Mouse (Mus musculus): ENCODE measurements around the gene Ckmt1. TPM values are rescaled to one million over a fixed set of nuclear protein-coding genes. Genes with fewer than 3 reads are reported as not detected.

Gene Ckmt1
- polyA plus RNA-seq, 1 experiment: 0.23 TPM

DNA sequence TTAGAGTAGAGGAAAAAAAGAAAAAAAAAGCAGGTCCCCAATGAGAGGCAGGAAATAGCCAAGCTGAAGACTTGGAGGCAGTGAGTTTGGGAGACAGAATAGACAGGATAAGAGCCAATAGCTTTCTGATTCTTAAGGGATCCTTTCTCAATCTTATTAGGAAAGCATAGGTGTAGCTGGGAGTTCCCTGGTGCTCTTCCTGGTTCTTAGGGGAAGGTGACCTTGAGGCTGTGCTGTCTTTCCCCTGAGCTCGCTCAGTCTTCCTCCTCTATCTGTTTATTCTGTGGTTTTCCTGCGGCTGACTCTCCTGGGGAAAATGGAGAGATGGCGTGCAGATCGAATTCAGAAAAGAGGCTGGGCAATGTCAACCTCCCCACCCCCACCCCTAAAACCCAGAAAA lies 447 bp downstream of the Ckmt1 start:
- TF ChIP-seq CTCF (IDR thresholded peaks at IDR 0.05; ENCODE audit: control insufficient read depth, insufficient read depth, insufficient read length): no peak
- TF ChIP-seq MAX (IDR thresholded peaks at IDR 0.05): no peak
- TF ChIP-seq CEBPB (IDR thresholded peaks at IDR 0.05; ENCODE audit: low read depth): no peak
- no peak for TF ChIP-seq USF1 (IDR thresholded peaks at IDR 0.05; ENCODE audit: low read depth)
- no peak for TF ChIP-seq MYOD1 (IDR thresholded peaks at IDR 0.05; ENCODE audit: control insufficient read depth, insufficient read length, low read depth)
- no peak for TF ChIP-seq FOSL1 (IDR thresholded peaks at IDR 0.05; ENCODE audit: insufficient read depth, low read length, poor library complexity, severe bottlenecking)
- TF ChIP-seq MYOG (IDR thresholded peaks at IDR 0.05; ENCODE audit: control insufficient read depth, extremely low read depth, insufficient read length): no peak
- Histone ChIP-seq H3K27me3 (ENCODE audit: control insufficient read depth, insufficient read depth, insufficient read length) (peaks cover 38% of the 10 kb centered on the region), H3K79me3 (ENCODE audit: low read depth) (no peaks in the 10 kb centered on the region), H3K79me2 (ENCODE audit: control insufficient read depth, insufficient read depth) (no peaks in the 10 kb centered on the region), H3K4me3 (ENCODE audit: insufficient read depth, poor library complexity, severe bottlenecking) (no peak overlapping the region), H3ac (ENCODE audit: control insufficient read depth, insufficient read length, low read depth) (no peak overlapping the region), H3K36me3 (ENCODE audit: control insufficient read depth, insufficient read depth) (no peaks in the 10 kb centered on the region)

DNA sequence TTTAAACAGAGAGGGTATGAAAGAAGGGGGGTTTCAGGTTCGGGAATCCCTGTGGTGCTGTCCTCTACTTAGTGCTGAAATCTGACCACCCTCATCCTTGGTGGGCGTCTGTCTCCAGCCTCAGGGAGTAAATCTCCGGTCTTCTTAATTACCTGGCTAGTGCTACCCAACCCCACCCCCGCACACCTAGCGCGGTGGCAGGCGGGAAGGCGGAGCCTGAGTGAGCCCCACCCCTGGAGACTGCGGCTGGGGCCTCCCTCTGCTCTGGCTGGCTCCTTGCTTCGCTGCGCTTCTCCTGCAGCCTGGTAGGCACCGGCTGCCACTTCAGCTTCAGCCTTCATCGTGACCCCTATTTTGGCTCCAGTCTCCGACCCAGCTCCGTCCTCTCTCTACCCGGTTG lies 867 bp downstream of the Ckmt1 start:
- H3ac ChIP-seq (ENCODE audit: control insufficient read depth, insufficient read length, low read depth): no peak overlapping the region
- H3K36me3 ChIP-seq (ENCODE audit: control insufficient read depth, insufficient read depth): no peaks in the 10 kb centered on the region
- H3K27me3 ChIP-seq (ENCODE audit: control insufficient read depth, insufficient read depth, insufficient read length): peaks cover 42% of the 10 kb centered on the region
- H3K79me3 ChIP-seq (ENCODE audit: low read depth): no peaks in the 10 kb centered on the region
- H3K4me3 ChIP-seq (ENCODE audit: insufficient read depth, poor library complexity, severe bottlenecking): no peak overlapping the region
- H3K79me2 ChIP-seq (ENCODE audit: control insufficient read depth, insufficient read depth): no peaks in the 10 kb centered on the region
- TF ChIP-seq CEBPB (IDR thresholded peaks at IDR 0.05; ENCODE audit: low read depth): no peak

DNA sequence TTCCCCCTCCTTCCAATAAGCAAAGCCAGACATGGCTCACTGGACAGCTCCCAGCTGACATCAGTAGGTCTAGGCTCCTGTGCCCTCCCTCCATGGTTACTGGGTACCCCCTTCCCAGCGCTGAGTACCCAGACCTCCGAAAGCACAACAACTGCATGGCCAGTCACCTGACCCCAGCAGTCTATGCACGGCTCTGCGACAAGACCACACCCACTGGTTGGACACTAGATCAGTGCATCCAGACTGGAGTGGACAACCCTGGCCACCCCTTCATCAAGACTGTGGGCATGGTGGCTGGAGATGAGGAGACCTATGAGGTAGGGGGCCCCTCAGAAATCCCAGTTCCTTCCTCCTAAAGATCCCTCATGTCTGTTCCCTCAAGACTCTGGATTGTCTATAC lies 1.9 kb downstream of the Ckmt1 start:
- TF ChIP-seq CEBPB (IDR thresholded peaks at IDR 0.05; ENCODE audit: low read depth) (no peak), USF1 (IDR thresholded peaks at IDR 0.05; ENCODE audit: low read depth) (no peak), FOSL1 (IDR thresholded peaks at IDR 0.05; ENCODE audit: insufficient read depth, low read length, poor library complexity, severe bottlenecking) (no peak), MYOD1 (IDR thresholded peaks at IDR 0.05; ENCODE audit: control insufficient read depth, insufficient read length, low read depth) (no peak), CTCF (IDR thresholded peaks at IDR 0.05; ENCODE audit: control insufficient read depth, insufficient read depth, insufficient read length) (no peak), MAX (IDR thresholded peaks at IDR 0.05) (no peak), MYOG (IDR thresholded peaks at IDR 0.05; ENCODE audit: control insufficient read depth, extremely low read depth, insufficient read length) (no peak)
- Histone ChIP-seq H3ac (ENCODE audit: control insufficient read depth, insufficient read length, low read depth) (no peak overlapping the region), H3K79me2 (ENCODE audit: control insufficient read depth, insufficient read depth) (no peaks in the 10 kb centered on the region)

DNA sequence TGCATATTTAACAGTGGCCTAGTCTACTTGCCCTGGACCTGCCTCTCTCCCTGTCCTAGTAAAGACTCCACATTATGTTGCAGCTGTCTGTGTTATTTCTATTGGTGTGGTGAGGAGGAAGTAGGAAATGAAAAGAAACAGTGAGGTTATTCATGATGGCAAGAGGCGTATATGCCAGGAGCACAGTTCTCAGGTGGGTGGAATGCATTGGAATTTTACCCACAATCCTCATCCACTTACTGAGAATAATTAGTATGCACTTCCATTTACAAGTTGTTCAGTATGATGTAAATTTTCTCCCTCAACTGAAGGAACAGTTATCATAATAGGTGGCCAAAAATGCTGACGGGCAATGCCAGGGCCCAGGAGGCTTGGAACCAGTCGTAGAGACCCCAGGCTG lies 6.1 kb downstream of the Ckmt1 start:
- no peak overlapping the region for H3K4me3 ChIP-seq (ENCODE audit: insufficient read depth, poor library complexity, severe bottlenecking)
- H3K27me3 ChIP-seq (ENCODE audit: control insufficient read depth, insufficient read depth, insufficient read length): peaks cover 66% of the 10 kb centered on the region
- TF ChIP-seq MAX (IDR thresholded peaks at IDR 0.05) (no peak), FOSL1 (IDR thresholded peaks at IDR 0.05; ENCODE audit: insufficient read depth, low read length, poor library complexity, severe bottlenecking) (no peak), MYOG (IDR thresholded peaks at IDR 0.05; ENCODE audit: control insufficient read depth, extremely low read depth, insufficient read length) (no peak), MYOD1 (IDR thresholded peaks at IDR 0.05; ENCODE audit: control insufficient read depth, insufficient read length, low read depth) (no peak), CTCF (IDR thresholded peaks at IDR 0.05; ENCODE audit: control insufficient read depth, insufficient read depth, insufficient read length) (no peak), USF1 (IDR thresholded peaks at IDR 0.05; ENCODE audit: low read depth) (no peak), CEBPB (IDR thresholded peaks at IDR 0.05; ENCODE audit: low read depth) (no peak)
- H3K36me3 ChIP-seq (ENCODE audit: control insufficient read depth, insufficient read depth): no peaks in the 10 kb centered on the region
- no peaks in the 10 kb centered on the region for H3K79me3 ChIP-seq (ENCODE audit: low read depth)
- no peak overlapping the region for H3ac ChIP-seq (ENCODE audit: control insufficient read depth, insufficient read length, low read depth)
- no peaks in the 10 kb centered on the region for H3K79me2 ChIP-seq (ENCODE audit: control insufficient read depth, insufficient read depth)

More for the DNA sequence above, 1.9 kb downstream of the Ckmt1 start:
- Histone ChIP-seq H3K79me3 (ENCODE audit: low read depth) (no peaks in the 10 kb centered on the region), H3K36me3 (ENCODE audit: control insufficient read depth, insufficient read depth) (no peaks in the 10 kb centered on the region), H3K4me3 (ENCODE audit: insufficient read depth, poor library complexity, severe bottlenecking) (no peak overlapping the region), H3K27me3 (ENCODE audit: control insufficient read depth, insufficient read depth, insufficient read length) (peaks cover 51% of the 10 kb centered on the region)

DNA sequence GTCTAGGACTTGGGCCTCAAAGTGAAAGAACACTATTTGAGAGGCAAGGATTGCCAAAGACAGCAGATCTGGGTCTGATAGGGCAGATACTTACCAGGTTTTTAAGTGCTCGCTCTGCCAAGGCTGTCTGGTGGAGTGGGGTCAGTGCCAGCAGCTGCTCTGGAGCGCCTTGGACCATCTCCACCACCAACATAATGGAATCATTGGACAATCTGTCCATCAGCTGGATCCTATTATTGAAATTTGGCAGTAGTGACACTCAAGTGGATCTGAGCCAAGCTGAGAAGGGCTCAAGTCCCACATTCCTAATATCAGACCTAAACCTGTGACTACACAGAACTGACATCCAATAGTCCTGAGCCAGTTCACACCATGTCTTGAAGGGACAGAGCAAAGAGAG lies 11.3 kb downstream of the Ckmt1 start:
- peaks cover 56% of the 10 kb centered on the region for H3K27me3 ChIP-seq (ENCODE audit: control insufficient read depth, insufficient read depth, insufficient read length)
- H3ac ChIP-seq (ENCODE audit: control insufficient read depth, insufficient read length, low read depth): no peak overlapping the region
- no peak overlapping the region for H3K4me3 ChIP-seq (ENCODE audit: insufficient read depth, poor library complexity, severe bottlenecking)
- H3K79me3 ChIP-seq (ENCODE audit: low read depth): no peaks in the 10 kb centered on the region
- H3K79me2 ChIP-seq (ENCODE audit: control insufficient read depth, insufficient read depth): no peaks in the 10 kb centered on the region
- TF ChIP-seq CTCF (IDR thresholded peaks at IDR 0.05; ENCODE audit: control insufficient read depth, insufficient read depth, insufficient read length) (no peak), USF1 (IDR thresholded peaks at IDR 0.05; ENCODE audit: low read depth) (no peak), MAX (IDR thresholded peaks at IDR 0.05) (no peak), MYOD1 (IDR thresholded peaks at IDR 0.05; ENCODE audit: control insufficient read depth, insufficient read length, low read depth) (no peak), CEBPB (IDR thresholded peaks at IDR 0.05; ENCODE audit: low read depth) (no peak), FOSL1 (IDR thresholded peaks at IDR 0.05; ENCODE audit: insufficient read depth, low read length, poor library complexity, severe bottlenecking) (no peak), MYOG (IDR thresholded peaks at IDR 0.05; ENCODE audit: control insufficient read depth, extremely low read depth, insufficient read length) (no peak)
- no peaks in the 10 kb centered on the region for H3K36me3 ChIP-seq (ENCODE audit: control insufficient read depth, insufficient read depth)

DNA sequence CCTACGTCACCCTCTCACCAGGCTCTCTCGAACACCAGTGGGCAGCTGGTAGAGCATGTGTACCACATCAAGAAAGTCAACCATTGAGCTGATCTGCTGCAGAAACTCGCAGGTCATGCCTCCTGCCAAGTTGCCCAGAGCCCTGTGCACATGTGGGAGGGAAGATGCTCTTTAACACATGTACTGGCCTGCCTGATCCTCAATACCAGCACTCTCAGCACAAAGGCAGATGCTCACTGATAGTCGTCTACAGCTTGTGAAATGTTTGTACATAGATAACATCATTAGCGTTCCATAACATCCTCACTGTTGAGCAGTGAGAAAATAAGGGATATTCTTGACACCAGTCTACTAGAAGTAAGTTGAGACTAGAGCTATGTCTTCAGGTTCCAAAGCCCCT lies 13.4 kb downstream of the Ckmt1 start:
- Histone ChIP-seq H3K79me2 (ENCODE audit: control insufficient read depth, insufficient read depth) (no peaks in the 10 kb centered on the region), H3K79me3 (ENCODE audit: low read depth) (no peaks in the 10 kb centered on the region), H3ac (ENCODE audit: control insufficient read depth, insufficient read length, low read depth) (no peak overlapping the region), H3K27me3 (ENCODE audit: control insufficient read depth, insufficient read depth, insufficient read length) (peaks cover 63% of the 10 kb centered on the region), H3K4me3 (ENCODE audit: insufficient read depth, poor library complexity, severe bottlenecking) (no peak overlapping the region), H3K36me3 (ENCODE audit: control insufficient read depth, insufficient read depth) (no peaks in the 10 kb centered on the region)
- no peak for TF ChIP-seq MAX (IDR thresholded peaks at IDR 0.05)
- TF ChIP-seq FOSL1 (IDR thresholded peaks at IDR 0.05; ENCODE audit: insufficient read depth, low read length, poor library complexity, severe bottlenecking): no peak
- no peak for TF ChIP-seq CEBPB (IDR thresholded peaks at IDR 0.05; ENCODE audit: low read depth)
- no peak for TF ChIP-seq MYOG (IDR thresholded peaks at IDR 0.05; ENCODE audit: control insufficient read depth, extremely low read depth, insufficient read length)

All from C2C12 (cell line).